Mouse (Mus musculus) hematopoietic stem cell, adult 5-6 weeks (primary cell): ENCODE data around the gene Sh3kbp1. TPM values are rescaled to one million over a fixed set of nuclear protein-coding genes. Genes with fewer than 3 reads are reported as not detected.

ENCODE experiments used
- ATAC-seq, 2 experiments: fragments of 125-278 bp in 1 of 2; replicated peaks in 1 of 2; 2 replicates each; pipeline ENCODE4 v1.8.0; 2016 to 2017; ENCODE audit warnings: inconsistent platforms in 2 of 2, mild to moderate bottlenecking in 2 of 2, moderate number of reproducible peaks in 2 of 2, low read depth in 1 of 2, moderate TSS enrichment in 1 of 2; ENCODE audit not compliant: low FRiP score in 2 of 2, poor library complexity in 2 of 2, severe bottlenecking in 2 of 2, insufficient read depth in 1 of 2, low TSS enrichment in 1 of 2
- total RNA-seq: library from RNA; stranded (forward); fragments of 172-1452, 232-1000 nt; gene quantifications from 2 replicates; pipeline ENCODE4 v1.2.3, GENCODE M21; 2017

Gene Sh3kbp1
- total RNA-seq, 1 experiment from 2014 or later, result 110 TPM

DNA sequence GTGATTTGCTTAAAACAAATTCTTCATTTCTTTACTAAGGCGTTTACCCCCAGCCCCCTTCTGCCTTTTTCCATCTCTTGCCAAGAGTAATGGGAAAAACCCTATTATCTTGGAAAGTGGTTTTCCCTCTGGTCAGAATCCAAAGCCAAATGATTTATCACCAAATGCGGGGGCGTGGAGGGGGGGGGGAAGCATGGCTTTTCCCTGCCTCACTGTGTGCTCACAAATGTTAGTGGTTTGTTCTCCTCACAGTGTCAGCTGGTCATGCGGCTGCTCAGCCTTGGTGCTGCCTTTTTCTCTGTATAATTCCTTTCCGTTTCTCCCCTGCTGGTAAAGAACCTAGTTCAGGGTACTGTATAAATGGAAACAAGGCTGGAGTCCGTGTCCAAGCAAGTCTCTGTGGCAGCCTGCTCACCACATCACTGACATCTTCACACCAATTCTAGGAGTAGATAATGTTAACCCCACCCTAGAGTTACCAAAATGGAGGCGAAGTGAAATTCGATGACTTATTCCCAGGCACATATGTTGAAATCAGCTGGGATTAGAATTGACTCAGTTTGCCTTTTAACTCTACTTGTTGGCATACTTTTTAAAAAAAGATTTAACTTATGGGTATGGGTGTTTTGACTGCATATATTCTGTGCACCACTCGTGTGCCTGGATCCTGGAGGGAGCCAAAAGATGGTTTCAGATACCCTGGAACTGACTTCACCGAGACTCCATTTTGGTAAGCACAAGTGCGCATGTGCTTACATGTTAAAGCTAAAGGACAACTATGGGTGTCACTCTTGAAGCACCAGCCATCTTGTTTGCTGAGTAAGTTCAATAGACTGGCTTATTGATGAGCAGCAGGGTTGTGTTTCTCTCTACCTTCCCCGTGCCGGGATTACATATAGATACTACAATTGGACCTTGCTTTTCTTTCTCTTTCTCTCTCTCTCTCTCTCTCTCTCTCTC, 84.3 kb downstream of the Sh3kbp1 start:
- no peak for ATAC-seq

GRCm38 (mm10) chrX:159713191-159713590, 86.1 kb downstream of the Sh3kbp1 start:
- peak in 1 of 2 experiments; percentile 18; a peak in 1 of 4 replicates for ATAC-seq

DNA sequence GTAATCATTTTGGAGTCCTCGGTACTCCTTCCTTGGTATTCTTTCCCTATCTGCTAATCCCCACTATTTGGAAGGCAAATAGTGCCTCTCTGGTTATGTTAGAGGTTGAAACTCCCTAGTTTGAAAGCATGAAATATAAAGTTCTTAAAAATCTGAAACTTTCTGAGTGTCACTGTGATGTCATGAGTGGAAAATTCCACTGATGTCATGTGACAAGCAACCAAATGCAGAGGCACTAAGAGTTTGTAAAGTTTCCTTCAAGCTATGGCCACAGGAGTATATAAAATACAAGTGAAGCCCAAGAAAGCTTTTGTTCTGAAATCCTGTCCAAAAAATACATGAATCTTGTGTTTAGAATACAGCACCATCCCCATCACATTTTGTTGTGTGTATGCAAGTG, 94.3 kb downstream of the Sh3kbp1 start:
- ATAC-seq, result no peak

DNA sequence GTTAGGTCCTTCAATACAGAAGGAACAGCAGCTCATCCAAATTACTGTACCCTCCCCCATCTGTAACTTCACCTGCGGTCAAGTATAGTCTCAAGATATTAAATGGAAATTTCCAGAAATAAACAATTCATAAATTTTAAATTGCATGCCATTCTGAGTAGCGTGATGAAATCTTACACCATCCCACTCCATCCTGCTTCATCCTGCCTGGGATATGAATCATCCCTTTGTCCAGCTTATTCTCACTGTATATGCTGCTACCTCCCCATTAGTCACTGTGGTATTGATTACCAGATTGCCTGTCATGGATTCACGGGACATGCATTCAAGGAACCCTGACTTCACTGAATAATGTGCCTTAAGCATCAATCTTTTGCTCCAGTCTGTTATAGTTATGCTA, 104.3 kb downstream of the Sh3kbp1 start:
- no peak for ATAC-seq

DNA sequence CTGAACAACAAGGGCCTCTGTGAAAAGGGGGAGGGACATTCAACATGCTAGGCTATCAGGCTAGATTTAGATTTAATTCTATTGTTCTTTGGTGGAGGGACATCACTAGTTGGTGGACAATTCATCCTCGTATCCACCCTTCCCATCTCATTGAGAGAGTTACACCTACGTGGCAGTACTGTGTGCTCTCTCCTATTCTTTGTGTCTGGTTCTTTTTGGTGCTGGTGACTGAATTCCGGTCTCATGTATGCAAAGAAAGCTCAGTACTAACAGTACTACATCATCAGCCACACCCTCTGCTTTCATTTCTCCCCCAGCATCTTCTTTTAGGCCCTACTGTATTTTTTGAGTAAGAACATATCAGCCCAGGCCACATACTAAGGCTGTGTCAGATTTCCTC, 105.8 kb downstream of the Sh3kbp1 start:
- ATAC-seq, result no peak

- ATAC-seq, result no peak
These were observed 106.9 kb downstream of the Sh3kbp1 start for GRCm38 (mm10) chrX:159733948-159734347.

DNA sequence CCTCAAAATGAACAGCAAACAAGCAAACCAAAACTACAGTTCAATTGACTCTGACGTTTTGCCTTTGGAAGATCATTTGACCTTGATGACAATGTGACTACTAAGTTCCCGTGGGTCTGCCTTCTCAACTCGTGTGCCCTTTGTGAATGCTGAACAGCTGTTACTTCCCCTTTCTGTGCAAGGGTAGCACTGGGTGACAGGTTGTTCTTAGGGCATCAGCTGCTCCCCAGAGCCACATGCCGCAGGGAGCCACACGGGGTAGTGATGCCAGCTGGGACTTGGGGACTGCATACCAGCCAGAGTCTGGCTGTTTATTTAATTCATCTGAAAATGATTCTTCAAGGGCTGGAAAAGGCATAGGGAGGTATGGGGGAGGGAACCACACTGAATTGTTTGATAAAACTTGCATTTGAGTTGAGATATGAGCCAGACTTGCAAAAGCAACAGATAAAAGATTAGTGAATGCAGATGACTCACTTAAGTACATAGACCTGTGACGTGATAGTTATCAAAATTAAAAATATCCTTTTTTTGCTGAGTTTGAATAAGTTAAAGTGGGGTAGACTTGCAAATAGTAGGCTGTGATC, 108.5 kb downstream of the Sh3kbp1 start:
- peak; percentile 98 to 100 for ATAC-seq

- no peak for ATAC-seq
These were observed 110.3 kb downstream of the Sh3kbp1 start for GRCm38 (mm10) chrX:159737344-159737743.

DNA sequence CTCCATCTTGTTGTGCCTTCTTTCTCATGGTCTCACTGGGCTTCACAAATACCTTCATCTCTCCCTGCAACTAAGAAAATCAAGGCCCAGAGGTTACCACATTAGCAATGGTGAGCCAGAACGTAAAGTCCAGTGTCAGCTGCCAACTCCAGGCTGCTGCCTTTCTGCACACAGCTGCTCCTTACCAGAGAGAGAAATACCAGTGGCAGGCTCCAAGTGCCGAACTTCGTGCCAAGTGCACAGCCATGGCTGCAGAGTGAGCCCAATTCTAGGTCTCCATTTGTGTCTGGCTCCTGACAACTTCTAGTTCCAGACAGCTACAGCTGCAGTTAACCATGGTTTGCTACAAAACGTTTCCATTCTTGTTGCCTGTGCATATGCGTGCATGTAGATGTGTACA, 117.0 kb downstream of the Sh3kbp1 start:
- no peak for ATAC-seq

GRCm38 (mm10) chrX:159744620-159745019, 117.5 kb downstream of the Sh3kbp1 start:
- no peak for ATAC-seq

GRCm38 (mm10) chrX:159751834-159752233, 124.8 kb downstream of the Sh3kbp1 start:
- no peak for ATAC-seq

GRCm38 (mm10) chrX:159756261-159756660, 129.2 kb downstream of the Sh3kbp1 start:
- ATAC-seq, result no peak

DNA sequence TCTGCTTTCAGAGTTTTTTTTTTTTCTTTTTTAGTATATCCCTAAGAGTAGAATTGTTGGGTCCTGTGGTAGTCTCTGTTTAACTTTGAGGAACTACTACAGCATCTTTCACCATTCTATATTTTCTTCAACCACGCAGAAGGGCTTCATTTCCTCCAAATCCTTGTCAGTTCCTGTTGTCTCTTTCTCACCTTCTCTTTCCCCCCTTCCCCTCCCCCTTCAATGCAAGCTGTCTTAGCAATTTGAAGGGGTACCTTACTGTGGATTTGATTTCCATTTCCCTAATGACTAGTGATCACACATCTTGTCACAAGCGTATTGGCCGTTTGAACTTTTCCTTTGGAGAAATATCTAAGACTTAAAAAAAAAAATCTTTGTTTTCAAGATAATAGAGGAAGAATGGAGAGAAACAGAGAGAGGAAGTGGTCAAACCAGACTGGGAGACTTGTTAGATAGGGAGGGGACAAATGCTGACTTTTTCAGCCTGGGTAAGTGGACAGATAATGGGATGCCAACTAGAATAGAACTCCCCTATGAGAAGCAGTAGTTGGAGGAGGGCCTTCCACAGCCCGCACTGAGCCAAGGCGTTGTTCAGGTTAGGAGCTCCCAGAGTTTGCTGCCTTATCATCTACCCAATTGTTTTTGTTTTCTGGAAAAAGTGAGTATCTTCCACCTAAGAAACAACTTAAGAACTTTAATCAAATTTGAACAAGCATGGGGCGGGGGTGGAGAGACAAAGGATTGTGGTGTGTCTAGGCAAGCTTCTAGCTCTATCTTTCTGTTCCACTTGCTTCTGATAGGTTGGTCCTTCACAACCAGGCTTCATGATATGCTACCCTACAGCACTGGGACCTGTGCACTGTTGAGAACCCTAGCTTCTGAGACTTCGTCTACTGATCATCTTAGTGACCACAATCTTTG, 130.1 kb downstream of the Sh3kbp1 start:
- ATAC-seq, result peak; percentile 39 to 66; a peak in 2 of 4 replicates

- ATAC-seq, result peak; percentile 89 to 91
These were observed 130.9 kb downstream of the Sh3kbp1 start for GRCm38 (mm10) chrX:159757854-159758540.

- no peak for ATAC-seq
These were observed 136.7 kb downstream of the Sh3kbp1 start for GRCm38 (mm10) chrX:159763801-159764200.

GRCm38 (mm10) chrX:159765850-159766249, 138.8 kb downstream of the Sh3kbp1 start:
- ATAC-seq, result no peak

DNA sequence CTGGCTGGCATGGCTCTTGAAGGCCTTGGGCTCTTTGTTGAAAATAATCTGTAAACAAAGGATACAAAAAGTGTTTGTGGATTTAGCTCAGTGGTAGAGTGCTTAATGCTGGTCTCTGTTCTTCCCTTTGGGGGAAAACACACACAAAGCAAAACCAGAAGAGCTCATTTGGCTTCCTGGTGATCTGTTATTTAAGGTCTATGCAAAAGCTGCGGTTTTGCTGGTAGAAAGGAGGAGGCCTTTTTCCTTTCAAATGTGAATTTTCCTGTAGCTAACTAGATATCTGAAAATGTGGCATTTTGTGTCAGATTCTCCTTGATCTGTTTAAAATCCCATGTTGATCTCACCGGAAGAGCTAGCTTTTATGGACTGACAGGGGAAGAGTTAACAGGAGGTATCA, 141.9 kb downstream of the Sh3kbp1 start:
- no peak for ATAC-seq
